Mouse (Mus musculus) heart, adult 11 months (tissue): Measurements from ENCODE around the gene Clptm1.
"Not testable (repeated sequence)": the region's sequence is repeated elsewhere in the genome, so short reads cannot be mapped to it uniquely, and the experiment has no call there.

Source experiments
- DNase-seq: peaks from one replicate; pipeline ENCODE4 v3.0.0; 2022

Clptm1 gene

GRCm38 (mm10) chr7:19691873-19692865 lies 27.3 kb upstream of the Clptm1 start, which contains the start of gene Apoc1:
Gene Apoc1 (minus strand): TSS chr7:19692660.
- peak; percentile 94 for DNase-seq

GRCm38 (mm10) chr7:19691434-19691833 lies 26.6 kb upstream of the Clptm1 start:
- DNase-seq: no peak

GRCm38 (mm10) chr7:19690845-19691244 lies 26.0 kb upstream of the Clptm1 start:
- no peak for DNase-seq

- DNase-seq: no peak
These were observed 23.8 kb upstream of the Clptm1 start for GRCm38 (mm10) chr7:19688611-19689010.

- DNase-seq: no peak
These were observed 23.3 kb upstream of the Clptm1 start for GRCm38 (mm10) chr7:19688101-19688500.

- DNase-seq: not testable (repeated sequence)
These were observed 22.2 kb upstream of the Clptm1 start for GRCm38 (mm10) chr7:19686927-19687583.

- DNase-seq: no peak
These were observed 21.7 kb upstream of the Clptm1 start for GRCm38 (mm10) chr7:19686521-19686920.

GRCm38 (mm10) chr7:19685374-19685773 lies 20.5 kb upstream of the Clptm1 start:
- DNase-seq: no peak

- no peak for DNase-seq
These were observed 19.0 kb upstream of the Clptm1 start for GRCm38 (mm10) chr7:19683771-19684201.

- DNase-seq: no peak
These were observed 18.1 kb upstream of the Clptm1 start for GRCm38 (mm10) chr7:19682979-19683378.

- DNase-seq: no peak
These were observed 16.4 kb upstream of the Clptm1 start, which contains the start of the genes Gm44805 and Apoc4 for GRCm38 (mm10) chr7:19681202-19681694. Gene Gm44805 (minus strand): TSS chr7:19681423. Gene Apoc4 (minus strand): TSS chr7:19681479.

- DNase-seq: no peak
These were observed 15.9 kb upstream of the Clptm1 start for GRCm38 (mm10) chr7:19680702-19681101.

- no peak for DNase-seq
These were observed 14.1 kb upstream of the Clptm1 start for GRCm38 (mm10) chr7:19678901-19679300.

- no peak for DNase-seq
These were observed 13.0 kb upstream of the Clptm1 start, which contains the start of gene Apoc2 for GRCm38 (mm10) chr7:19677872-19678271. Gene Apoc2 (minus strand): TSS chr7:19677941.

GRCm38 (mm10) chr7:19676662-19677061 lies 11.8 kb upstream of the Clptm1 start:
- peak; percentile 87 for DNase-seq

GRCm38 (mm10) chr7:19675824-19676223 lies 11.0 kb upstream of the Clptm1 start:
- DNase-seq: peak; percentile 89

- peak; percentile 91 for DNase-seq
These were observed 8.4 kb upstream of the Clptm1 start for GRCm38 (mm10) chr7:19673083-19673699.

- peak; percentile 91 for DNase-seq
These were observed 6.7 kb upstream of the Clptm1 start for GRCm38 (mm10) chr7:19671511-19671910.

GRCm38 (mm10) chr7:19668947-19669721 lies 4.3 kb upstream of the Clptm1 start:
- DNase-seq: peak; percentile 99

- DNase-seq: peak; percentile 90
These were observed 2.6 kb upstream of the Clptm1 start for GRCm38 (mm10) chr7:19667434-19667833.

- no peak for DNase-seq
These were observed 1.9 kb upstream of the Clptm1 start for GRCm38 (mm10) chr7:19666750-19667149.

- DNase-seq: no peak
These were observed 328 bp downstream of the Clptm1 start for GRCm38 (mm10) chr7:19664455-19664954.
